Mouse (Mus musculus): ENCODE results near the gene Sspn. TPM values are rescaled to one million over a fixed set of nuclear protein-coding genes. Genes with fewer than 3 reads are reported as not detected.

Gene Sspn
- total and polyA plus RNA-seq, 3 experiments: not detected

DNA sequence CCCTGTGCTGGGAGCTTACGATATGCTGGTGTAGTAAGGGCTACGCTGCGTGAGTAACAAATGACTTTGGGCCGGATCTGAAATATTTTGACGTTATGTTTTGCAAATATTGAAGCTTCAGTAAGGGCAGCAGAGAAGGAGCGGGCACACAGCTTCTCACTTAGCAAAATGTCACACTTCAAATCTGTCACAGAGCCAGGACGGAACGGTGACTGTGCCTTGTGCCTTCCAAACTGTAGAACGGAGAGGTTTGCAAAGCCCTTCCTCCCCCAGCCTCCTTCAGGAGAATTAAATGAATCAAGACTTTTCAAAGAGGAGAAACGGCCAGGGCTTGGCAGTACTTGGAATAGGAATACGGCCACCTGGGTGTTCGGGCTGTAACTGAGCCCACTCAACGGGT, 32.5 kb downstream of the Sspn start:
- Histone ChIP-seq H3K9ac (ENCODE audit: control insufficient read depth, low read depth, low read length, poor library complexity, severe bottlenecking) (no peak overlapping the region), H3K4me1 (ENCODE audit: control insufficient read depth in 1 of 2, insufficient read depth in 2 of 2, low read length in 2 of 2) (no peaks in the 10 kb centered on the region), H3K9me3 (replicated peaks; ENCODE audit: insufficient read depth, low read length) (no peaks in the 10 kb centered on the region), H3K27me3 (ENCODE audit: control insufficient read depth in 1 of 2, insufficient read depth in 2 of 2, low read length in 2 of 2) (no peaks in the 10 kb centered on the region), H3K4me3 (ENCODE audit: control insufficient read depth in 1 of 2, insufficient read depth in 1 of 2, low read depth in 2 of 2, low read length in 2 of 2) (no peak overlapping the region), H3K79me2 (ENCODE audit: control insufficient read depth, insufficient read depth, low read length, poor library complexity) (no peaks in the 10 kb centered on the region), H3K27ac (ENCODE audit: control insufficient read depth, low read depth, low read length) (no peak overlapping the region), H3K36me3 (ENCODE audit: control insufficient read depth in 1 of 2, insufficient read depth in 2 of 2, low read length in 2 of 2) (no peaks in the 10 kb centered on the region)
- TF ChIP-seq MEF2A (IDR thresholded peaks at IDR 0.05; ENCODE audit: extremely low read depth, insufficient replicate concordance, low read depth, low read length, poor library complexity, severe bottlenecking) (no peak), MYB (IDR thresholded peaks at IDR 0.05; ENCODE audit: low read depth, low read length) (no peak)
- DNase-seq (ENCODE audit: low read depth, low spot score): no peak

DNA sequence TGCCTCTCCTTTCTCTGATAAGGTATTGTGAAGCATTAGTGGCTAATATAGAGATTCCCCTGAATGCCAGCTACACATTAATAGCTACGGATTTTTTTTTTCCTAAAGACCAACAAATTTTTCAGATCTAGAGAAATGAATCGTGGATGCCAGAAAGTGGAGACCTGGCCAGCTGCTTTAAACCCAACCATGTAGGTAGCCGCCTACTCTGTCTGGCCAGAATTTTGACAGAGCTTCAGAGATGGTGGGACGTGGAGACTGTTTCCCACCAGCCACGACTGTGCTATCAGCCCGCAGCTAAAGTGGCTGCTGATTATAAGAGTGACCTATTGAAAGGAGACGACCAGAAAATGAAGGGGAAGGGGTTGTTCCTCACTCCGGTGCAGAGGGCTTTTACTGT, 36.3 kb downstream of the Sspn start:
- no peak for DNase-seq (ENCODE audit: low read depth, low spot score)
- Histone ChIP-seq H3K79me2 (ENCODE audit: control insufficient read depth, insufficient read depth, low read length, poor library complexity) (no peaks in the 10 kb centered on the region), H3K27me3 (ENCODE audit: control insufficient read depth in 1 of 2, insufficient read depth in 2 of 2, low read length in 2 of 2) (no peaks in the 10 kb centered on the region), H3K9ac (ENCODE audit: control insufficient read depth, low read depth, low read length, poor library complexity, severe bottlenecking) (no peak overlapping the region), H3K4me1 (ENCODE audit: control insufficient read depth in 1 of 2, insufficient read depth in 2 of 2, low read length in 2 of 2) (no peaks in the 10 kb centered on the region), H3K9me3 (replicated peaks; ENCODE audit: insufficient read depth, low read length) (no peaks in the 10 kb centered on the region), H3K36me3 (ENCODE audit: control insufficient read depth in 1 of 2, insufficient read depth in 2 of 2, low read length in 2 of 2) (no peaks in the 10 kb centered on the region), H3K4me3 (ENCODE audit: control insufficient read depth in 1 of 2, insufficient read depth in 1 of 2, low read depth in 2 of 2, low read length in 2 of 2) (no peak overlapping the region), H3K27ac (ENCODE audit: control insufficient read depth, low read depth, low read length) (no peak overlapping the region)
- no peak for TF ChIP-seq BHLHE40 (IDR thresholded peaks at IDR 0.05; ENCODE audit: borderline replicate concordance, low read depth, low read length)
- TF ChIP-seq SMC3 (IDR thresholded peaks at IDR 0.05; ENCODE audit: low read depth, low read length): no peak
- TF ChIP-seq USF2 (IDR thresholded peaks at IDR 0.05; ENCODE audit: borderline replicate concordance in 1 of 2, insufficient read depth in 1 of 2, low read depth in 1 of 2, low read length in 2 of 2): no peak
- TF ChIP-seq MAZ (IDR thresholded peaks at IDR 0.05; ENCODE audit: low read depth, low read length): no peak
- no peak for TF ChIP-seq ZNF384 (IDR thresholded peaks at IDR 0.05; ENCODE audit: low read depth, low read length)
- no peak for TF ChIP-seq TBP (IDR thresholded peaks at IDR 0.05; ENCODE audit: low read depth, low read length)
- no peak for TF ChIP-seq ELF1 (IDR thresholded peaks at IDR 0.05; ENCODE audit: low read depth, low read length)
- no peak for TF ChIP-seq GATA1 (IDR thresholded peaks at IDR 0.05; ENCODE audit: low read depth, low read length)
- TF ChIP-seq RAD21 (IDR thresholded peaks at IDR 0.05; ENCODE audit: low read depth, low read length): no peak

- no peak for TF ChIP-seq HCFC1 (IDR thresholded peaks at IDR 0.05; ENCODE audit: low read depth, low read length)
- TF ChIP-seq ZC3H11A (IDR thresholded peaks at IDR 0.05; ENCODE audit: low read depth, low read length): no peak
- no peak for TF ChIP-seq KAT2A (conservative IDR thresholded peaks at IDR 0.05; ENCODE audit: low read depth, low read length)
- no peak for TF ChIP-seq MAX (IDR thresholded peaks at IDR 0.05; ENCODE audit: low read length)
- no peak for TF ChIP-seq POLR2AphosphoS2 (IDR thresholded peaks at IDR 0.05; ENCODE audit: low read length)
- TF ChIP-seq TBP (IDR thresholded peaks at IDR 0.05; ENCODE audit: low read depth, low read length): no peak
- TF ChIP-seq MAZ (IDR thresholded peaks at IDR 0.05; ENCODE audit: low read depth, low read length): no peak
- no peak for TF ChIP-seq CHD2 (IDR thresholded peaks at IDR 0.05; ENCODE audit: low read length)
- no peak for TF ChIP-seq CTCF (IDR thresholded peaks at IDR 0.05 in 2 of 3, conservative IDR thresholded peaks at IDR 0.05 in 1 of 3; ENCODE audit: control insufficient read depth in 1 of 3, insufficient read depth in 1 of 3, low read depth in 2 of 3, low read length in 3 of 3, poor library complexity in 1 of 3, severe bottlenecking in 1 of 3)
- no peak for TF ChIP-seq USF2 (IDR thresholded peaks at IDR 0.05; ENCODE audit: borderline replicate concordance in 1 of 2, insufficient read depth in 1 of 2, low read depth in 1 of 2, low read length in 2 of 2)
- no peak for TF ChIP-seq EP300 (IDR thresholded peaks at IDR 0.05; ENCODE audit: low read depth in 1 of 2, low read length in 2 of 2)
- TF ChIP-seq MYB (IDR thresholded peaks at IDR 0.05; ENCODE audit: low read depth, low read length): no peak
- no peak overlapping the region for H3K9ac ChIP-seq (ENCODE audit: control insufficient read depth, low read depth, low read length, poor library complexity, severe bottlenecking)
- no peaks in the 10 kb centered on the region for H3K9me3 ChIP-seq (replicated peaks; ENCODE audit: insufficient read depth, low read length)
- H3K79me2 ChIP-seq (ENCODE audit: control insufficient read depth, insufficient read depth, low read length, poor library complexity): no peaks in the 10 kb centered on the region
- no peak overlapping the region for H3K27ac ChIP-seq (ENCODE audit: control insufficient read depth, low read depth, low read length)
- H3K36me3 ChIP-seq (ENCODE audit: control insufficient read depth in 1 of 2, insufficient read depth in 2 of 2, low read length in 2 of 2): no peaks in the 10 kb centered on the region
- H3K4me1 ChIP-seq (ENCODE audit: control insufficient read depth in 1 of 2, insufficient read depth in 2 of 2, low read length in 2 of 2): no peaks in the 10 kb centered on the region
- no peaks in the 10 kb centered on the region for H3K27me3 ChIP-seq (ENCODE audit: control insufficient read depth in 1 of 2, insufficient read depth in 2 of 2, low read length in 2 of 2)
- H3K4me3 ChIP-seq (ENCODE audit: control insufficient read depth in 1 of 2, insufficient read depth in 1 of 2, low read depth in 2 of 2, low read length in 2 of 2): no peak overlapping the region
- no peak for DNase-seq (ENCODE audit: low read depth, low spot score)
These were observed 36.9 kb downstream of the Sspn start for GRCm38 (mm10) chr6:145968301-145968818.

Data from MEL (cell line).